Mouse (Mus musculus): ENCODE data around the gene Cdkal1. TPM values are rescaled to one million over a fixed set of nuclear protein-coding genes. Genes with fewer than 3 reads are reported as not detected.

Gene Cdkal1
- polyA plus RNA-seq, 1 experiment from 2014 or later, result 25.9 TPM

DNA sequence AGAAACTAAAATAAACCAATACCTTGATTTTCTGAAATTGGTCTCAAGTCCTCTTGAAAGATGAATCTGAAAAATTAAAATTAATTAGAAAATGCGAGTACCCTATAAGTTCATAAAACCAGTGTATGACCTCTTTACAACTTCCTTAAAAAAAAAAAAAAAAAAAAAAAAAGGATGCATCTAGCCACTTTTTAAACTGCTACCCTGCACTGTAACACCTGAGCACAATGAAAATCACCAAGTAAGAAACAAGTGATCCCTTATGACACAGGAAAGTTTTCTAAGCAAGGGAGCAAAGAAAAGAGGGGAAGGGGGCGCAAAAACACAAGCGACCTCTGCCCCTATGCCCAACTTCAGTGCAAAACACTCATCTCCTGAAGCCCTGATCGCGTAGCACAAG, 598 bp downstream of the Cdkal1 start:
- DNase-seq (ENCODE audit: low spot score) (no peak), ATAC-seq (ENCODE audit: low read depth) (no peak; the same call in 1 of the 2 replicates)
- Histone ChIP-seq H3K4me3 (ENCODE audit: low read depth, low read length) (peak overlapping the region; percentile 89), H3K4me2 (ENCODE audit: low read depth, low read length) (peak overlapping the region; percentile 64), H3K27me3 (replicated peaks; ENCODE audit: control insufficient read depth, insufficient read depth, low read length) (no peaks in the 10 kb centered on the region), H3K36me3 (ENCODE audit: control insufficient read depth, insufficient read depth, low read length) (peaks cover 13% of the 10 kb centered on the region), H3K27ac (replicated peaks; ENCODE audit: low read depth, low read length) (peak overlapping the region; percentile 89), H3K4me1 (ENCODE audit: control insufficient read depth, insufficient read depth, low read length) (peaks cover 10% of the 10 kb centered on the region), H3K9me3 (ENCODE audit: control insufficient read depth, low read length) (no peaks in the 10 kb centered on the region), H3K9ac (ENCODE audit: low read depth, low read length) (peak overlapping the region; percentile 87)
- 1% methylated on average over 5 of the region's 5 CpGs for WGBS

- H3K27me3 ChIP-seq (replicated peaks; ENCODE audit: control insufficient read depth, insufficient read depth, low read length), result no peaks in the 10 kb centered on the region
- peaks cover 17% of the 10 kb centered on the region for H3K36me3 ChIP-seq (ENCODE audit: control insufficient read depth, insufficient read depth, low read length)
- H3K9ac ChIP-seq (ENCODE audit: low read depth, low read length), result no peak overlapping the region
- no peak overlapping the region for H3K4me2 ChIP-seq (ENCODE audit: low read depth, low read length)
- H3K27ac ChIP-seq (replicated peaks; ENCODE audit: low read depth, low read length), result no peak overlapping the region
- 51% methylated on average over 5 of the region's 5 CpGs for WGBS
- ATAC-seq (ENCODE audit: low read depth) (no peak), DNase-seq (ENCODE audit: low spot score) (peak; percentile 52)
- H3K4me1 ChIP-seq (ENCODE audit: control insufficient read depth, insufficient read depth, low read length), result no peaks in the 10 kb centered on the region
- no peaks in the 10 kb centered on the region for H3K9me3 ChIP-seq (ENCODE audit: control insufficient read depth, low read length)
- H3K4me3 ChIP-seq (ENCODE audit: low read depth, low read length), result no peak overlapping the region
Measured at GRCm38 (mm10) chr13:29838409-29839047, 16.9 kb downstream of the Cdkal1 start.

DNA sequence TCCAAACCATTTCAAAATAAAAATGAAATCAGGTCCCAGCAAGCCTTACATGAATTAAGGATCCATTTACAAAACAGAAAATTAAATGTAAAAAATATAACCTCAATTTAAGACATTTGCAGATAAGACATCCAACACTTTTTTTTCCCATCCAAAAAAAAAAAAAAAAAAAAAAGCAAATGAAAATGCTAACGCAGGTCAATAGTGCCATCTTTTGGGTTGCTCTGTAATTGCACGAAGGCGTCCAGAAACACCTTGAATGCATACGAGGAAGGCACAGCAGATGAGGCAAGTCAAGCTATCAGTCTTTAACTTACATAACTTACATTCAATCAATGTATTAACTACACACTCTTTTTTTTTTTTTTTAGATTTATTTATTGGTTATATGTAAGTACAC, 20.3 kb downstream of the Cdkal1 start:
- Histone ChIP-seq H3K4me2 (ENCODE audit: low read depth, low read length) (no peak overlapping the region), H3K36me3 (ENCODE audit: control insufficient read depth, insufficient read depth, low read length) (no peaks in the 10 kb centered on the region; the same call in 1 of the 2 replicates), H3K27ac (replicated peaks; ENCODE audit: low read depth, low read length) (no peak overlapping the region), H3K27me3 (replicated peaks; ENCODE audit: control insufficient read depth, insufficient read depth, low read length) (no peaks in the 10 kb centered on the region), H3K4me3 (ENCODE audit: low read depth, low read length) (no peak overlapping the region), H3K9me3 (ENCODE audit: control insufficient read depth, low read length) (no peaks in the 10 kb centered on the region), H3K4me1 (ENCODE audit: control insufficient read depth, insufficient read depth, low read length) (no peaks in the 10 kb centered on the region), H3K9ac (ENCODE audit: low read depth, low read length) (no peak overlapping the region)
- ATAC-seq (ENCODE audit: low read depth) (no peak), DNase-seq (ENCODE audit: low spot score) (peak; percentile 63)
- WGBS, result 28% methylated on average over 4 of the region's 4 CpGs

- H3K4me3 ChIP-seq (ENCODE audit: low read depth, low read length), result no peak overlapping the region
- ATAC-seq (ENCODE audit: low read depth) (0 out of 2 replicates have a peak, but pooled peaks have one; percentile 26), DNase-seq (ENCODE audit: low spot score) (no peak)
- H3K9me3 ChIP-seq (ENCODE audit: control insufficient read depth, low read length), result no peaks in the 10 kb centered on the region
- no peaks in the 10 kb centered on the region; the same call in 1 of the 2 replicates for H3K36me3 ChIP-seq (ENCODE audit: control insufficient read depth, insufficient read depth, low read length)
- H3K27me3 ChIP-seq (replicated peaks; ENCODE audit: control insufficient read depth, insufficient read depth, low read length), result no peaks in the 10 kb centered on the region
- H3K4me2 ChIP-seq (ENCODE audit: low read depth, low read length), result no peak overlapping the region
- no peak overlapping the region for H3K9ac ChIP-seq (ENCODE audit: low read depth, low read length)
- 67% methylated on average over 8 of the region's 8 CpGs for WGBS
- H3K4me1 ChIP-seq (ENCODE audit: control insufficient read depth, insufficient read depth, low read length), result no peaks in the 10 kb centered on the region
- H3K27ac ChIP-seq (replicated peaks; ENCODE audit: low read depth, low read length), result no peak overlapping the region
Measured at GRCm38 (mm10) chr13:29833751-29834150, 21.7 kb downstream of the Cdkal1 start.

- no peak overlapping the region for H3K27ac ChIP-seq (replicated peaks; ENCODE audit: low read depth, low read length)
- DNase-seq (ENCODE audit: low spot score), result no peak
- no peak for ATAC-seq (ENCODE audit: low read depth)
- H3K4me3 ChIP-seq (ENCODE audit: low read depth, low read length), result no peak overlapping the region
- no peak overlapping the region for H3K4me2 ChIP-seq (ENCODE audit: low read depth, low read length)
- no peaks in the 10 kb centered on the region for H3K27me3 ChIP-seq (replicated peaks; ENCODE audit: control insufficient read depth, insufficient read depth, low read length)
- no peaks in the 10 kb centered on the region for H3K36me3 ChIP-seq (ENCODE audit: control insufficient read depth, insufficient read depth, low read length)
- WGBS, result 89% methylated on average over 4 of the region's 4 CpGs
- H3K4me1 ChIP-seq (ENCODE audit: control insufficient read depth, insufficient read depth, low read length), result no peaks in the 10 kb centered on the region
- no peaks in the 10 kb centered on the region for H3K9me3 ChIP-seq (ENCODE audit: control insufficient read depth, low read length)
- H3K9ac ChIP-seq (ENCODE audit: low read depth, low read length), result no peak overlapping the region
Measured at GRCm38 (mm10) chr13:29831126-29831525, 24.3 kb downstream of the Cdkal1 start.

DNA sequence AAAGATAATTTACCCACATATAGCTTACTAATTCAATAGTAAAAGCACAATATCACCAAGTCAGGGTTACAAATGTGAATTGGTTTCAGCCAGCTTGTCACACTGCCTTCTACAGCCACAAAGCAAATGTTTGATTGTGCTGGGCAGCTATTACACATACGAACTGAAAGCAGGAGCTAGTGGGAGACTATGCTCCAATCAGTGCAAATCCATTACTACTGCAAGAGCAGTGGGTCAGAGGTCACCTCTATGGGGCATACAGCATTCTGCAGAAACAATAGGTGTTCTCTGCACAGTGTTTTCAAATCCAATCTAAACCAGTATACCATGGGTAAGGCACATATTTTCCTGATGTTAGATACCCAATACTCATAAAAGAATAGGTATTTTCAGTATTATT, 27.4 kb downstream of the Cdkal1 start:
- Histone ChIP-seq H3K4me3 (ENCODE audit: low read depth, low read length) (no peak overlapping the region), H3K27me3 (replicated peaks; ENCODE audit: control insufficient read depth, insufficient read depth, low read length) (no peaks in the 10 kb centered on the region), H3K9me3 (ENCODE audit: control insufficient read depth, low read length) (no peaks in the 10 kb centered on the region), H3K36me3 (ENCODE audit: control insufficient read depth, insufficient read depth, low read length) (no peaks in the 10 kb centered on the region), H3K4me2 (ENCODE audit: low read depth, low read length) (no peak overlapping the region), H3K27ac (replicated peaks; ENCODE audit: low read depth, low read length) (no peak overlapping the region), H3K9ac (ENCODE audit: low read depth, low read length) (no peak overlapping the region), H3K4me1 (ENCODE audit: control insufficient read depth, insufficient read depth, low read length) (peaks cover 2% of the 10 kb centered on the region; the same call in 1 of the 2 replicates)
- DNase-seq (ENCODE audit: low spot score), result no peak
- no peak for ATAC-seq (ENCODE audit: low read depth)
- 37% methylated on average over 1 of the region's 1 CpGs for WGBS

DNA sequence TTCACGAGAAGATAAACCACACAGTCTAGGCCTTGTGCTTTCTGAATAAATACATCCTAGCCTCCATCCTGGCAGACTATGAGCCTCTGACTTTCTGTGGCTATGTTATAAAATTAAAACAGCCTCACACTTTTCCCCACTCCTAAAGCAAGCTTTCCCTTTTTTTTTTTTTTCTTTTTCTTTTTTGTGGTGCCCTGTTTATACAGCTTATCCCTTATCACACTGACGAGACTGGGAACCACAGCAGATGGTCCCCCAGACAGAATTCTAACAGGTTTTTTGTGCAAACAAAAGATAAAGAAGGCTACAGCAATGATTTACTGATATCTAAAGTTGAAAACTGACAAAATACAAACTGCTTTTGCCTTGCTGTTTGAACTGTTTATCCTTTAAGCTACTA, 29.0 kb downstream of the Cdkal1 start:
- 59% methylated on average over 2 of the region's 2 CpGs for WGBS
- H3K4me1 ChIP-seq (ENCODE audit: control insufficient read depth, insufficient read depth, low read length), result peaks cover 2% of the 10 kb centered on the region; the same call in 1 of the 2 replicates

GRCm38 (mm10) chr13:29826041-29826440, 29.4 kb downstream of the Cdkal1 start:
- no peak overlapping the region for H3K27ac ChIP-seq (replicated peaks; ENCODE audit: low read depth, low read length)
- ATAC-seq (ENCODE audit: low read depth) (no peak), DNase-seq (ENCODE audit: low spot score) (peak; percentile 22)
- H3K9me3 ChIP-seq (ENCODE audit: control insufficient read depth, low read length), result no peaks in the 10 kb centered on the region
- no peak overlapping the region for H3K9ac ChIP-seq (ENCODE audit: low read depth, low read length)
- no peaks in the 10 kb centered on the region for H3K27me3 ChIP-seq (replicated peaks; ENCODE audit: control insufficient read depth, insufficient read depth, low read length)
- H3K4me3 ChIP-seq (ENCODE audit: low read depth, low read length), result no peak overlapping the region
- H3K36me3 ChIP-seq (ENCODE audit: control insufficient read depth, insufficient read depth, low read length), result no peaks in the 10 kb centered on the region
- peaks cover 2% of the 10 kb centered on the region; the same call in 1 of the 2 replicates for H3K4me1 ChIP-seq (ENCODE audit: control insufficient read depth, insufficient read depth, low read length)
- H3K4me2 ChIP-seq (ENCODE audit: low read depth, low read length), result no peak overlapping the region

More for the DNA sequence above, 29.0 kb downstream of the Cdkal1 start:
- no peak overlapping the region for H3K4me3 ChIP-seq (ENCODE audit: low read depth, low read length)
- H3K27me3 ChIP-seq (replicated peaks; ENCODE audit: control insufficient read depth, insufficient read depth, low read length), result no peaks in the 10 kb centered on the region
- no peak overlapping the region for H3K27ac ChIP-seq (replicated peaks; ENCODE audit: low read depth, low read length)
- H3K9ac ChIP-seq (ENCODE audit: low read depth, low read length), result no peak overlapping the region
- no peak for ATAC-seq (ENCODE audit: low read depth)
- DNase-seq (ENCODE audit: low spot score), result no peak
- no peaks in the 10 kb centered on the region for H3K9me3 ChIP-seq (ENCODE audit: control insufficient read depth, low read length)
- no peaks in the 10 kb centered on the region for H3K36me3 ChIP-seq (ENCODE audit: control insufficient read depth, insufficient read depth, low read length)
- no peak overlapping the region for H3K4me2 ChIP-seq (ENCODE audit: low read depth, low read length)

DNA sequence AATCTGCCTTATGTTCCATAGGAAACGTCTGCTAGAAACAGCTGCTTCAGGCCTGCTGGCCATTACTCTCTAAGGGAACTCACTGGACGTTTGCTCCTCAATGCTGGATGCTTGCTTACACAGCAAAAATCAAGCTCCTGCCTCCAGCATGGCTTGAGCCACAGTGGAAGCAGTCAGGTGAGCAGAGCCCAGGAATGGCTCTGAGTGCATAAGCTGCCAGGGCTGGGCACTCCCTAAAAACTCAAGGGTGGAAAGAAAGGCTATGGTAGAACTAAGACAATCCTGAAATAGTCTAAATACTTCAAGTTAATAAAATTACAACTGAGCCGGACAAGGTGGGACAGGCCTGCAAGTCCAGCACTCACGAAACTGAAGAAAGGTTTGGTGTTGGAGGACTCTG, 30.7 kb downstream of the Cdkal1 start:
- no peaks in the 10 kb centered on the region for H3K36me3 ChIP-seq (ENCODE audit: control insufficient read depth, insufficient read depth, low read length)
- H3K27ac ChIP-seq (replicated peaks; ENCODE audit: low read depth, low read length), result no peak overlapping the region
- H3K9ac ChIP-seq (ENCODE audit: low read depth, low read length), result no peak overlapping the region
- ATAC-seq (ENCODE audit: low read depth), result no peak
- H3K4me1 ChIP-seq (ENCODE audit: control insufficient read depth, insufficient read depth, low read length), result peaks cover 2% of the 10 kb centered on the region; the same call in 1 of the 2 replicates
- DNase-seq (ENCODE audit: low spot score), result no peak
- no peak overlapping the region for H3K4me3 ChIP-seq (ENCODE audit: low read depth, low read length)
- H3K27me3 ChIP-seq (replicated peaks; ENCODE audit: control insufficient read depth, insufficient read depth, low read length), result no peaks in the 10 kb centered on the region
- no peaks in the 10 kb centered on the region for H3K9me3 ChIP-seq (ENCODE audit: control insufficient read depth, low read length)
- 75% methylated on average over 4 of the region's 4 CpGs for WGBS
- no peak overlapping the region for H3K4me2 ChIP-seq (ENCODE audit: low read depth, low read length)
